Mouse (Mus musculus): ENCODE data around the gene Dhdh. TPM values are rescaled to one million over a fixed set of nuclear protein-coding genes. Genes with fewer than 3 reads are reported as not detected.

Gene Dhdh
- polyA plus RNA-seq, 1 experiment from 2014 or later: 3.2 TPM

Small RNA genes lying within 50 kb of the gene (microRNA-seq; reads per million reads assigned to microRNA genes)
- not detected for gene Gm22133 (ENCODE audit: borderline number of aligned reads)

Other genes starting within 250 kb of the Dhdh start
- 2.4 and 4.8 TPM in 2 replicates for gene Cd37, start 249.7 kb downstream of the Dhdh start, polyA plus RNA-seq (2014; fragmentation: Nextera tagmentation; extraction: Ambion mirVana)
- gene Slc6a16, start 247.7 kb downstream of the Dhdh start, polyA plus RNA-seq (2014; fragmentation: Nextera tagmentation; extraction: Ambion mirVana): 0.11 and 0.38 TPM in 2 replicates
- gene Slc6a21, start 211.3 kb downstream of the Dhdh start, polyA plus RNA-seq (2014; fragmentation: Nextera tagmentation; extraction: Ambion mirVana): not detected in 2 replicates
- 16.6 and 18.2 TPM in 2 replicates for gene Trpm4, start 155.0 kb downstream of the Dhdh start, polyA plus RNA-seq (2014; fragmentation: Nextera tagmentation; extraction: Ambion mirVana)
- gene Hrc, start 153.5 kb downstream of the Dhdh start, polyA plus RNA-seq (2014; fragmentation: Nextera tagmentation; extraction: Ambion mirVana): 11.0 and 15.8 TPM in 2 replicates
- 4.8 and 6.9 TPM in 2 replicates for gene Ppfia3, start 121.8 kb downstream of the Dhdh start, polyA plus RNA-seq (2014; fragmentation: Nextera tagmentation; extraction: Ambion mirVana)
- gene Lin7b, start 118.2 kb downstream of the Dhdh start, polyA plus RNA-seq (2014; fragmentation: Nextera tagmentation; extraction: Ambion mirVana): 2.4 TPM in 2 replicates
- gene Snrnp70, start 93.1 kb downstream of the Dhdh start, polyA plus RNA-seq (2014; fragmentation: Nextera tagmentation; extraction: Ambion mirVana): 56.5 and 61.1 TPM in 2 replicates
- gene Kcna7, start 83.2 kb downstream of the Dhdh start, polyA plus RNA-seq (2014; fragmentation: Nextera tagmentation; extraction: Ambion mirVana): 0.24 TPM in 1 of 2 replicates, not detected in the other
- gene Ntf5, start 75.1 kb downstream of the Dhdh start, polyA plus RNA-seq (2014; fragmentation: Nextera tagmentation; extraction: Ambion mirVana): 3.0 and 3.1 TPM in 2 replicates
- 1.4 TPM in 1 of 2 replicates, not detected in the other for gene Lhb, start 68.0 kb downstream of the Dhdh start, polyA plus RNA-seq (2014; fragmentation: Nextera tagmentation; extraction: Ambion mirVana)
- gene Gys1, start 54.0 kb downstream of the Dhdh start, polyA plus RNA-seq (2014; fragmentation: Nextera tagmentation; extraction: Ambion mirVana): 39.3 TPM in 2 replicates
- 123 and 127 TPM in 2 replicates for gene Ruvbl2, start 50.7 kb downstream of the Dhdh start, polyA plus RNA-seq (2014; fragmentation: Nextera tagmentation; extraction: Ambion mirVana)
- gene Ftl1, start 28.9 kb downstream of the Dhdh start, polyA plus RNA-seq (2014; fragmentation: Nextera tagmentation; extraction: Ambion mirVana): 4,260 and 4,697 TPM in 2 replicates
- gene Bax, start 21.9 kb downstream of the Dhdh start, polyA plus RNA-seq (2014; fragmentation: Nextera tagmentation; extraction: Ambion mirVana): 120 and 132 TPM in 2 replicates
- gene Tulp2, start 6.9 kb downstream of the Dhdh start, polyA plus RNA-seq (2014; fragmentation: Nextera tagmentation; extraction: Ambion mirVana): 1.2 and 1.5 TPM in 2 replicates
- not detected in 2 replicates for gene Gm45808, start 2.0 kb downstream of the Dhdh start, polyA plus RNA-seq (2014; fragmentation: Nextera tagmentation; extraction: Ambion mirVana)
- 209 and 236 TPM in 2 replicates for gene Nucb1, start 21.6 kb upstream of the Dhdh start, polyA plus RNA-seq (2014; fragmentation: Nextera tagmentation; extraction: Ambion mirVana)
- gene Ppp1r15a, start 37.5 kb upstream of the Dhdh start, polyA plus RNA-seq (2014; fragmentation: Nextera tagmentation; extraction: Ambion mirVana): 20.7 and 21.9 TPM in 2 replicates
- 6.8 and 7.3 TPM in 2 replicates for gene Plekha4, start 37.5 kb upstream of the Dhdh start, polyA plus RNA-seq (2014; fragmentation: Nextera tagmentation; extraction: Ambion mirVana)
- 0.77 and 1.0 TPM in 2 replicates for gene Hsd17b14, start 66.1 kb upstream of the Dhdh start, polyA plus RNA-seq (2014; fragmentation: Nextera tagmentation; extraction: Ambion mirVana)
- 50.1 and 51.0 TPM in 2 replicates for gene Bcat2, start 81.3 kb upstream of the Dhdh start, polyA plus RNA-seq (2014; fragmentation: Nextera tagmentation; extraction: Ambion mirVana)
- gene Fgf21, start 126.7 kb upstream of the Dhdh start, polyA plus RNA-seq (2014; fragmentation: Nextera tagmentation; extraction: Ambion mirVana): 0.45 and 1.0 TPM in 2 replicates
- gene Fut1, start 128.5 kb upstream of the Dhdh start, polyA plus RNA-seq (2014; fragmentation: Nextera tagmentation; extraction: Ambion mirVana): 1.3 and 2.1 TPM in 2 replicates
- gene Izumo1, start 133.0 kb upstream of the Dhdh start, polyA plus RNA-seq (2014; fragmentation: Nextera tagmentation; extraction: Ambion mirVana): 0.19 and 0.30 TPM in 2 replicates
- gene Rasip1, start 138.7 kb upstream of the Dhdh start, polyA plus RNA-seq (2014; fragmentation: Nextera tagmentation; extraction: Ambion mirVana): 10.4 and 11.1 TPM in 2 replicates
- gene Mamstr, start 151.2 kb upstream of the Dhdh start, polyA plus RNA-seq (2014; fragmentation: Nextera tagmentation; extraction: Ambion mirVana): 23.3 and 28.8 TPM in 2 replicates
- 1.9 and 2.2 TPM in 2 replicates for gene Fut2, start 177.6 kb upstream of the Dhdh start, polyA plus RNA-seq (2014; fragmentation: Nextera tagmentation; extraction: Ambion mirVana)
- gene Ntn5, start 195.2 kb upstream of the Dhdh start, polyA plus RNA-seq (2014; fragmentation: Nextera tagmentation; extraction: Ambion mirVana): 3.4 and 3.7 TPM in 2 replicates
- 2.1 and 2.5 TPM in 2 replicates for gene Sec1, start 205.6 kb upstream of the Dhdh start, polyA plus RNA-seq (2014; fragmentation: Nextera tagmentation; extraction: Ambion mirVana)
- 7.9 and 8.9 TPM in 2 replicates for gene Car11, start 211.0 kb upstream of the Dhdh start, polyA plus RNA-seq (2014; fragmentation: Nextera tagmentation; extraction: Ambion mirVana)
- 3.4 and 4.7 TPM in 2 replicates for gene Dbp, start 216.3 kb upstream of the Dhdh start, polyA plus RNA-seq (2014; fragmentation: Nextera tagmentation; extraction: Ambion mirVana)
- gene Rpl18, start 226.7 kb upstream of the Dhdh start, polyA plus RNA-seq (2014; fragmentation: Nextera tagmentation; extraction: Ambion mirVana): 1,174 and 1,204 TPM in 2 replicates
- gene Sphk2, start 229.2 kb upstream of the Dhdh start, polyA plus RNA-seq (2014; fragmentation: Nextera tagmentation; extraction: Ambion mirVana): 24.0 and 25.6 TPM in 2 replicates
- gene Fam83e, start 232.4 kb upstream of the Dhdh start, polyA plus RNA-seq (2014; fragmentation: Nextera tagmentation; extraction: Ambion mirVana): 0.36 and 0.39 TPM in 2 replicates
- gene Spaca4, start 237.0 kb upstream of the Dhdh start, polyA plus RNA-seq (2014; fragmentation: Nextera tagmentation; extraction: Ambion mirVana): not detected in 2 replicates

Measured in embryonic facial prominence, embryonic 14.5 days (tissue).